Mouse (Mus musculus) embryonic fibroblast, embryonic 13.5 days (primary cell): ENCODE data around the gene Nup85. TPM values are rescaled to one million over a fixed set of nuclear protein-coding genes. Genes with fewer than 3 reads are reported as not detected.

Source experiments
- H3K27ac ChIP-seq: 2 replicates; pipeline ENCODE4 v1.5.1; 2012; ENCODE audit warnings: low read length, control low read depth, inconsistent platforms; ENCODE audit not compliant: insufficient read depth
- H3K4me1 ChIP-seq: 2 replicates; pipeline ENCODE4 v1.6.1; 2011; ENCODE audit warnings: low read length; ENCODE audit not compliant: control insufficient read depth, insufficient read depth
- H3K4me3 ChIP-seq: 2 replicates; pipeline ENCODE4 v1.5.1; 2011; ENCODE audit warnings: mild to moderate bottlenecking, control low read depth, low read length; ENCODE audit not compliant: insufficient read depth
- CTCF ChIP-seq: IDR thresholded peaks from 2 replicates; pipeline ENCODE4 v1.5.1; 2011; ENCODE audit warnings: mild to moderate bottlenecking, control low read depth, low read length, moderate library complexity, borderline replicate concordance; ENCODE audit not compliant: insufficient read depth
- POLR2A ChIP-seq: IDR thresholded peaks from 2 replicates; pipeline ENCODE4 v1.6.1; 2011; ENCODE audit warnings: low read depth, mild to moderate bottlenecking, control low read depth, low read length, moderate library complexity
- polyA plus RNA-seq: library from polyadenylated mRNA; stranded (reverse); fragments of >200 nt; gene quantifications from 2 replicates; pipeline ENCODE4 v1.2.4, GENCODE M21; 2011; ENCODE audit warnings: low read depth; ENCODE audit not compliant: missing spikeins, insufficient read length

Nup85 gene
- polyA plus RNA-seq, 1 experiment, result 81.1 TPM

DNA sequence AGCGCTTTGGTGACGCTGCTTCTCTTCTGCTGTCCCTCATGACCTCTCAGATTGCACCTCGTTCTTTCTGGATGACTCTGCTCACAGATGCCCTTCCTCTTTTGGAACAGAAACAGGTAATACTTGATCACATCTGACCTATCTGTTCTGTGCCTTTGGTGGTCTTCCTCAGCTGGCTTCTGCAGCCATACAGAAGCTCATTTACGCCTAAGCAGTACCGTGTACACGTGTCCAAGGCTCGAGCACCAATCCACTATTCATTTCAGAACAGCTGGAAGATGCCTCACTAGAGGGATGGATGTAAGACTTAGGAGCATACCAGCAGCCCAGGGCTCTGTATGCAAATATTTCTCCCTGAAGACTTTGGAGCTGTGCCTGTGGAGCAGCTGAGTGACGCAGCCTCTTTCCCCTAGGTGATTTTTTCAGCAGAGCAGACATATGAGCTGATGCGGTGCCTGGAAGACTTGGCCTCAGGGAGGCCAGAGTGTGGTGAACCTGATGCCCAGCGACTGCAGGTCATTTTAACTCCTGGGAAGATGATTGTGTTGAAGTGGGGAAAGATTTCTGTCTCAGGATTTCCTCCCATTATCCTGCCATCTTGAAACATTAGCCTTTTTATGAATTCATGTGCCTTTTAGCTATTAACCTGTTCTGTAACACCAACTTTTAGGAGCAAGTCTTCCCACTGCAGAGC, 18.8 kb downstream of the Nup85 start:
- TF ChIP-seq POLR2A (no peak), CTCF (no peak)
- H3K4me3 ChIP-seq, result no peak overlapping the region
- no peak overlapping the region for H3K27ac ChIP-seq
- H3K4me1 ChIP-seq, result no peaks in the 10 kb centered on the region

DNA sequence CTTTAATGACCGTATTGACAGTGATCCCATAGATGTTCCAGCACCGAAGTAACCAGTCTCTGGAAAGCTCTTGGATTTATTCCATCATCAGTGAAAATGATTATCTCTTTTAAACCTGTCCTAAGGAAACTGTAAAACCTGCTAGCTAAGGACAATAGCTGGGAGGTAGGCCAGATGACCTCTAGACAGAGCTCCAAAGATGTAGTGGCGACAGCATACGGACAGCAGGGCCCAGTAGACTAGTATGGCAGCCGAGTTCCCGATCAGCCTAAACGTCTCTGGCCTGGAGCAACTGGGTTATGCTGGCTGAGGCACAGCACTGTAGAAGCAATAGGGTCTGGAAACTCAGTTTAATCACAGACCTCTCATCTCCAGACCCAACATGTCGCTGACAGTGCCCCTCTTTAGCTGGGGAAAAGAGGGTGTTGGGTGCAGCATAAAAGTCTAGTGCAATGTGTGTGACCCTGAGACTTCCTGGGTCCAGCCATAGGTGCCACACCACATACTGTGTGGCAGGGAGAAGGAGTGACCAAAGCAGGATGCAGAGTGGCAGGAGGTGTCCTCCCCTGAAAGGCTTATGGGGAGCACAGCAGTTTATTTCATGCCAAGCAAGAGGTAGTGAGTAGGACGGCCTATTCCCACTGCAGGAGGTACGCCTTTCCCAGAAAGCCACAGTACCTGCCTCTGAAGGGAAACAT, 20.3 kb downstream of the Nup85 start:
- TF ChIP-seq CTCF, result no peak
- no peak for TF ChIP-seq POLR2A
- no peak overlapping the region for H3K27ac ChIP-seq
- H3K4me3 ChIP-seq, result no peak overlapping the region
- no peaks in the 10 kb centered on the region for H3K4me1 ChIP-seq

DNA sequence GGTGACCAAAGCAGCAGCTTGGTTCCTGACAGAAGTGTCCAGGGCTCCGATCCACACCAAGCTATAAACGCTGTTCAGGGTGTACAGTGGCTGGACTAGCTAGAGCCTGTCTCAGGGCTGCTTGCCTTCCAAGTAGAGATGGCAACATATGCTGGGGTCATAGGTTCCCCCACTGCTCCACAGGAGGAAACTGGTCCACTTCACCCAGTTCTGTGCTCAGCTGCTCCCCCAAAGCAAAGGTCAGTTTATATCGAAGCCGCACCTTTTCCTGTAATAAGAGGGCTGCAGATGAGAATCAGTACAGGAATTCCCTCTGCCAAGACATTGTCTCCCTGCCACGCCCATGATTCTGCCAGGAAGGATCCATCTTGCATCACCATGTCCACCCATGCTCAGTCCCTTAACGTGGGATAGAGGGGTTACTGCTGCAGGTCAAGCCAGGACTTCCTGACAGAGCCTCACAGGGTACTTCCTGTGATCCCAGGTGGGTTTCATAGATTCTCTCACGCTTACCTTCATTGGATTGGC, 21.4 kb downstream of the Nup85 start:
- no peaks in the 10 kb centered on the region for H3K4me1 ChIP-seq
- no peak for TF ChIP-seq POLR2A
- no peak for TF ChIP-seq CTCF
- H3K27ac ChIP-seq, result no peak overlapping the region
- H3K4me3 ChIP-seq, result no peak overlapping the region

DNA sequence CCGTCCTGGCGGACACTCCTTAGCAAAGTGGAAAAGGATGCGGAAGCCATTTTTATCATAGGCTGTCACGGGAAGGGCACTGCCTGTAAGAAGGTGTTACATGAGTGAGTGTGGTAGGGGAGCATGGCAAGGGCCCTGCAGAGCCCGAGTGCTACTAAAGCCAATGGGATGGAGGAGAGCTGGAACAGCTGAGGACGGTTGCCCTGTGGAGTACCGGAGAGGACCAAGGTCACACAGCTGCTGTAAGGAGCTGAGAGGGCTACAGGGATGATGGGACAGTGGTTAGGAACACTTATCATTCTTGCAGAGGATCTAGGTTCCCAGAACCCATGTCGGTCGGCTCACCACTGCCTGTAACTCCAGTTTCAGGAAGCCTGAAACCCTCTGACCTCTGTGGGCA, 22.2 kb downstream of the Nup85 start:
- no peak for TF ChIP-seq POLR2A
- no peak overlapping the region for H3K27ac ChIP-seq
- H3K4me3 ChIP-seq, result no peak overlapping the region
- no peaks in the 10 kb centered on the region for H3K4me1 ChIP-seq

DNA sequence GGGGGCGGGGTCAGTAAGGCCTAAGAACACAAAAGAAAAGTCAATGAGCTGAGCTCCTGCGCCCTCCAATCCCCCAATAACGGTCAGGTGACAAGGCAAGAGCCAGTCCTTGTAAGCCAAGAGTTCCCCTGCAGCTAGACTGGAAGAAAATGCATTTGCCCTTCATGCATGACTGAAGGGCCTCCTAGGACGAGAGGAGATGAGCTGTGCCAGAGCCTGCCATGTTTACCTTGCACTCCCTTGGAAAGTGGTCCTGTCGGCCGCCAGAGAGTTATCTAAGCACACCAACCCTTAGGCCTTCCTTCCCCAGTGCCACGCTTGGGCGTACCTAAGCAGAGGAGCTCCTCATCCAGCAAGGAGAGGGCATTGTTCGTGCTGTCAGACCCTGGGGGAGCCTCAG, 23.8 kb downstream of the Nup85 start:
- H3K4me1 ChIP-seq, result no peaks in the 10 kb centered on the region
- no peak overlapping the region for H3K27ac ChIP-seq
- no peak overlapping the region for H3K4me3 ChIP-seq
- TF ChIP-seq POLR2A (no peak), CTCF (no peak)

DNA sequence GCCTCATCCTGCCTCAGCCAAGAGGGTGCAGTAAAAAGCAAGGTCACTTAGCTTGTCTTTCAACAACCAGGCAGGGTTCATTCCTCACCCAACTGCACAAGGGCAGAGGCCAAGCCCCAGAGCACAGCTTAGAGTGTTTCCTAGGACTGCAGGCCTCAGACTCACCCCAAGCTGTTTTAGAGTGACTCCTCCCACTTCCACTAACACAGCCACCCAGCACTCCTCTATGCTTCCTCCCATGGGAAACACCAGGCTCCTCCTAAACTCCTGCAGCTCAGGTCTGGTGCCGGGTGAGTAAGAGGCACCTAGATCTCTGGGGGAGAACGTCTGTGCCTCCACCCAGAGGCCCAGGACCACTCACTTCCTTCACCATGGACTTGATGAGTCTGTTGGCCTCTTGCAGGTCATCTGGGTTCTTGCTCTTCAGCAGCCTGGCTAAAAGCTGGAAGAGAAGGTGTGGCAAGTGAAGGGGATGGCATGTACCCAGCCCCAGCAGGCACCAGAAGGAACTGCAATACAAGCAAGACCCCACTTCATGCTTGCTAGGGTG, 26.4 kb downstream of the Nup85 start:
- no peak overlapping the region for H3K4me3 ChIP-seq
- no peak for TF ChIP-seq POLR2A
- TF ChIP-seq CTCF, result no peak
- no peak overlapping the region for H3K27ac ChIP-seq
- H3K4me1 ChIP-seq, result no peaks in the 10 kb centered on the region

DNA sequence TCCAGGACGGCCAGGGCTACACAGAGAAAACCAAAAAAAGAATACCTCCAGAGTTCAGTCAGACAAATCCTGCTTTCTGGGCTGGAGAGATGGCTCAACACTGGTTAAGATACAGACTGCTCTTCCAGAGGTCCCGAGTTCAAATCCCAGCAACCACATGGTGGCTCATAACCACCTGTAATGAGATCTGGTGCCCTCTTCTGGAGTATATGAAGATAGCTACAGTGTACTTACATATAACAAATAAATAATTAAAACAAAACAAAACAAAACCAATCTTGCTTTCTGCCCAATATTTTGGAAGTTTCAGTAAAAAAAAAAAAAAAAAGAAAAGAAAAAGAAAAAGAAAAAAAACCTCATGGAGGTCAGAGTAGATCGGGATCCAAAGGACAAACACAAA, 31.0 kb downstream of the Nup85 start:
- no peak overlapping the region for H3K27ac ChIP-seq
- H3K4me1 ChIP-seq, result no peaks in the 10 kb centered on the region
- TF ChIP-seq POLR2A (no peak), CTCF (no peak)
- H3K4me3 ChIP-seq, result no peak overlapping the region

DNA sequence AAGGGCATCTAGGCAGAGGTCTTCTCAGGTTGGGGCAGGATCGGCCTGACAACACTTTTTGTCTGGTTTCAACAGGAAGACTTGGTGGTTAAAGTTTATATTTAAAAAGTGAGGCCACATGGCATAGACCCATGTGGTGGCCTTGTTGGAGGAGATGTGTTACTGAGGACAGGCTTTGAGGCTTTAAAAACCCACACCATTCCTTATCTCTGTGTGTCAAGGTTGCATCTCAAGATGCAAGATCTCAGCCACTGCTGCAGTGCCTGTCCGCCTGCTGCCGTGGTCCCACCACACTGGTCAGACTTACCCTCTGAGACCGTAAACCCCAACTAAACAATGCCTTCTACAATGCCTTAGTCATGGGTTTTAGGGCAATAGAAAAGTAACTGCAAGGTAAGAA, 34.1 kb downstream of the Nup85 start:
- no peak overlapping the region for H3K27ac ChIP-seq
- peaks cover 9% of the 10 kb centered on the region; the same call in 1 of the 2 replicates for H3K4me1 ChIP-seq
- no peak for TF ChIP-seq CTCF
- TF ChIP-seq POLR2A, result no peak
- H3K4me3 ChIP-seq, result no peak overlapping the region

DNA sequence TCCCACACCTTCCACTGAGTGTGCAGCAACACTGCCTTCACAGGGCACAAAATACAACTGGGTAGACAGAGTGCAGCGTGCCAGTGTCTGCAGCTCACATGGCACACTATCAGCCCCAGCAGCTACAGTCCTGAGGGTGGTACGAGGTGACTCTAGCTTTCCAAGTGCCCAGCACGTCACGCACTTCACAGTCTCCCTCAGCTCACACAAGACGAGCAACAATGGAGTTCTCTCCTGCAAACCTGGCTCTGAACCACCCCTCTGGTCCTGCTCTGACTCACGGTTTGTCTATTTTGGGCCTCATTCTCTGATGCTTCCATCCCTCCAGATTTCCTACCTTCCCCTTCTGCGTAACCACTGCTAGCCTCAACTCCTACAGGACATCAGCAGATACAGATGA, 35.5 kb downstream of the Nup85 start:
- H3K27ac ChIP-seq, result no peak overlapping the region
- TF ChIP-seq CTCF (no peak), POLR2A (no peak)
- H3K4me1 ChIP-seq, result peaks cover 9% of the 10 kb centered on the region; the same call in 1 of the 2 replicates
- no peak overlapping the region for H3K4me3 ChIP-seq

DNA sequence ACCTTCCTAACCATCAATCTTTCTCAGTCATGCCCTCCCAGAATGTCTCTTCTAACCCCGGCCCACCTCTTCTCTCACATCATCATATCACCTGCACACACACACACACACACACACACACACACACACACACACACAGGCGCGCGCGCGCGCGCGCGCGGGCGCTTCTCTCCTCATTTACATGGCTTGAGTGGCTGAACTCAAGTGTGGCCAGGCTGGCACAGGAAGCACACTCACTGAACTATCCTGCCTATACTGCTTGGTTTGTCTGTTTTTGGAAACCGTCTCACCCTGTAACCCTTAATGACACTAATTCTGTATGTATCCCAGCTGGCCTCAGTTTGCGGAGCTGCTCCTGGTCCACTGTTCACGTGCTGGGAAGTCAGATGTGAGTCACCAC, 36.5 kb downstream of the Nup85 start:
- Histone ChIP-seq H3K27ac (no peak overlapping the region), H3K4me3 (no peak overlapping the region), H3K4me1 (peaks cover 12% of the 10 kb centered on the region)
- TF ChIP-seq CTCF (no peak), POLR2A (no peak)
